Mouse (Mus musculus) heart, adult 2 months (tissue): ENCODE measurements around the gene Pip4p1.

Source experiments
- CTCF ChIP-seq: fragments of 200-600 bp; IDR thresholded peaks from 2 replicates; pipeline ENCODE4 v1.8.1; 2022; ENCODE audit warnings: antibody characterized with exemption, mild to moderate bottlenecking, moderate library complexity
- POLR2A ChIP-seq: fragments of 200-500 bp; IDR thresholded peaks from 2 replicates; pipeline ENCODE4 v1.6.1; 2011; ENCODE audit warnings: mild to moderate bottlenecking, low read depth, low read length, control low read depth; ENCODE audit not compliant: insufficient read depth

DNA sequence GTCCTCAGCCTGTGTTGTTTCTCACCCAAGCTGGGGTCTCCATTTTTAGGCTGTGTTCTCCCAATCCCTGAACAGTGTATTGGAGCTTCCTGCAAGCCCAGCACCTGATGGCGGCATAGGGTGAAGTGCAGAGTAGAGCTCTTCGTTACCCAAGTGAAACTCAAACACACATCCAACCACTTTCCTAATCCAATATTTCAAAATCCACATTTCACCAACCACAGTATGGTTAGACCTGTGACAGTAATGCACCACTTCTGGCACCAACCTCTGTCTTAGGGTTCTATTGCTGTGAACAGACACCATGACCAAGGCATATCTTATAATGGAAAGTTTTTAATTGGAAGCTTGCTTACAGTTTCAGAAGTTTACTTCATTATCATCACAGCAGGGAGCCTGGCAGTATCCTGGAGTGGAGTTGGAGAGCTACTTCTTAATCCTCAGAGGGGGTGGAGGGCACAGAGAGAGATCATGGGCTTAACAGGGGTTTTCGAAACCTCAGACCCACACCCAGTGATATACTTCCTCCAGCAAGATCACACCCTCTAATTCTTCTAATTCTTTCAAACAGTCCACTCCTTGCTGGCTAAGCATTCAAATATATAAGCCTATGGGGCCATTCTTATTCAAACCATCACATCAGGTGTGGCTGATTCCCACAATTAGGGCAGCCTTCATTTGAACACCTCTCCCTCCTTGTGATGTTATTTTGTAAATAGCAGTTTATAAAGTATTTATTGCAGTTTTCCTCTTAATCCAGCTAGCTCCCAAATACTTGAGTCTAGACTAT is 7.7 kb upstream of the Pip4p1 start:
- no peak for TF ChIP-seq CTCF
- no peak for TF ChIP-seq POLR2A
